Mouse (Mus musculus) lung, adult 2 months (tissue): Measurements from ENCODE around the gene Abcb1a.

Experiments
- CTCF ChIP-seq: fragments of 200-500 bp; IDR thresholded peaks from 2 replicates; pipeline ENCODE4 v1.5.1; 2011; ENCODE audit warnings: mild to moderate bottlenecking, low read length, control low read depth; ENCODE audit not compliant: insufficient read depth
- POLR2A ChIP-seq: fragments of 200-500 bp; IDR thresholded peaks from 2 replicates; pipeline ENCODE4 v1.6.1; 2011; ENCODE audit warnings: low read depth, mild to moderate bottlenecking, control low read depth, low read length, borderline replicate concordance; ENCODE audit errors: extremely low read depth

- TF ChIP-seq CTCF (no peak), POLR2A (no peak)
These were observed 59.7 kb downstream of the Abcb1a start for GRCm38 (mm10) chr5:8719556-8719955.
